Mouse (Mus musculus): Measurements from ENCODE around the gene Hist1h3g.
A peak's percentile ranks its signal among the peaks of the same experiment; 100 is the strongest.
"Not testable (repeated sequence)": the region's sequence is repeated elsewhere in the genome, so short reads cannot be mapped to it uniquely, and the experiment has no call there.

The Hist1h3g gene

GRCm38 (mm10) chr13:23534368-23535131, 672 bp upstream of the Hist1h3g start:
- DNase-seq (ENCODE audit: low spot score in 2 of 2), result peak; percentile 55 to 60

DNA sequence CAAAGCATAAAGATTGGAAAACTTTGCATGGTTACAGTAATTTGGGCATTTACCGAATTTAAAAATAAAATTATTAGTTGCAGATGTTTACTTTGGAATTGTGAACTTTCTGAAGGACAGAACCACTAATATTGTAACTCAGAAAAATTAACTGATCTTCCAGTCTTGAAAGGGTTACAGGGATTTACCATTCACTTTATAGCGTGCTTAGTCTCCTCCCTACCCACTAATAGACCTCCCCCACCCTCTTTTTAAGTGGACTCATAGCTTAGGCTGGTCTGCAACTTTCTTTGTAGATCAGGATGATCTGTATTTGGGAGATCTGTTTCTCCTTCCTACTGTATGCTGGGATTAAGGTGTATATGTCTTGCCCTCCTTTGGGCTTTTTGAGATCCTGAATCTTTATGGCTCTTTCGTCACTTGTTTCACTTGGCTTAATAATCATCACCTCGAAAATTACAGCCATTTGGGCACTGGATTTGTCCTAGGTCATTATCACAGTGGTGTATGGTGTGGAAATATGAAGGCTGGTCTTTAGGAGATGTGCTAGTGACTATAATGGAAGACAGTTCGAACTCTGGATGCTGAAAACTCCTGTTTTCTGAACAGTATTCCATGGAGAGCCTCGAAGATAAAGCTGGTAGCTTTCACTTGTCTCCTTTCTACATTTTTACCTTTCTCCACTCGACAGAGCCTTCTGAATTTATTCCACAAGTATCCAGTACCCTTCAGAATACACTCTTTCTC, 1.0 kb downstream of the Hist1h3g start:
- DNase-seq (ENCODE audit: low spot score in 2 of 2), result no peak

DNA sequence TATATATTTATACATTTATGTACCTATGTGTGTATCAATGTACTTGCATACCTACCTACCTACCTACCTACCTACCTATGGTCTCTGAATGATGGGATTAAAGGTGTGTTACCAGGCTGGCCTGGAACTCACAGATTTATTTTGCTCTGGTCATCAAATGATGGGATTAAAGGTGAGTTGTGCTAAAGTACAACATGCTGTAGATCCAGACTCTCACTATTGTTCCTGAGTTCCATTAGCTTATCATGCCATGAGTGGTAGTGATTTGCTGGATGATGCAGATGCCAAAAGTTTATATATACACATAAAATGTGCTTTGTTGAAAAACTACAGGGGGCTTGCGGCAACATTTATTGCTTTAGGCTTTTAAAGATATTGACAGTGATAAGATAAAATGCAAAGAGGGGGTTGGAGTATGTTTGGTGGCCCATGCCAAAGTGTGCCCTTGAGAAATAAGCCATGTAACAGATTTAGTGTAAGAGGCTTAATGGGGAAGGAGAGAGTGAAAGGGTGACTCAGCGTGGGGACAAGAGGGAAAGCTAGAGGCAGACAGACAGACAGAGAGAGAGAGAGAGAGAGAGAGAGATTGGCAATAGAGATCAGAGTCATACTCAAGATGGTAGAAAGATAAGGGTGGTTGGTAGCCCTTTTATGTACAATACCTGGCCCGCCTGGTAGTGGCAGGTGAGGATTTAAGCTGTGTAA, 1.9 kb downstream of the Hist1h3g start:
- no peak for DNase-seq (ENCODE audit: low spot score in 2 of 2)

DNA sequence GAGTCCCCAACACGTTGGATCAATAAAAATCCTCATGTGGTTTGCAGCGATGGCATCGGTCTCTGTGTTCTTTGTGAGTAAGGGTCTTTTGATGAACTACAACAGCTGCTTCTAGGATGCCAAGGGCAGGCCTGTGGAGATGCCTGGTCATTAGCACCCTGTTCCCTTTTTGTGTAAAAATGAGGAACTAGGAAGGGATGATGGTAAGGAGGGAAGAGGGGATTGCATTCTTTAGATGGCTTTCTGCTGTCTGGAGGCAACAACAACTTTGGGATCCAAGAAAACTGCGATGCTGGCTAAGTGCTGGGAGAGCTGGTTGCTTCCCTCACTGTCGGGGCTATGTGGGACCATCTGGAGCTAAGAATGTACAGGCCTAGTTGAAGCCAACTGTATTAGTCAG, 3.0 kb downstream of the Hist1h3g start:
- no peak for DNase-seq (ENCODE audit: low spot score in 2 of 2)

DNA sequence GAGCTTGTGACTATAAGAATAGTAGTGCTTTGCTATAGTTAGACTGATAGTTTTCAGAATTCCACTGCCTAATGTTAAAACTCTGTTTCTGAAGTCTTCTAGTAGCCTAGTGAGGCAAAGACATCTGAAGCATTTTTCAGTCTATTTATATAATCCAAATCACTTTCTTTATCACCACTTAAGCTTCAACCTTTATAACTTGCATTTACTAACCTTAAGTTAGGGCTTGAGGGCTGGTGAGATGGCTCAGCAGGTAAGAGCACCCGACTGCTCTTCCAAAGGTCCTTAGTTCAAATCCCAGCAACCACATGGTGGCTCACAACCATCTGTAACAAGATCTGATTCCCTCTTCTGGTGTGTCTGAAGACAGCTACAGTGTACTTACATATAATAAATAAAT, 4.6 kb downstream of the Hist1h3g start:
- not testable (repeated sequence) for DNase-seq (ENCODE audit: low spot score in 2 of 2)

DNA sequence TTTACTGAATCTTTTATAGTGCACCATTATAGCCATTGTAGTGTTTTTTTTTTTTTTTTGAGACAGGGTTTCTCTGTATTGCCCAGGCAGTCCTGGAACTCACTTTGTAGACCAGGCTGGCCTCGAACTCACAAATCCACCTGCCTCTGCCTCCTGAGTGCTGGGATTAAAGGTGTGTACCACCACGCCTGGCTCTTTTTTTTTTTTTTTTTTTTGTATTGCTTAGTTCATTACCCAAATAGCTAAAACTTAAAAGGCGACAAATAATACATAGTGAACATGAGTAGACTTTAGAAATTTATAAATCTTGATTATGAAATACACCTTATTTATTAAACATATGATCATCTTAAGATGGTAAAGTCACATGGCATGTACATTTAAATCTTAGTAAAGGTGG, 6.3 kb downstream of the Hist1h3g start:
- no peak for DNase-seq (ENCODE audit: low spot score in 2 of 2)

GRCm38 (mm10) chr13:23542225-23542980, 7.2 kb downstream of the Hist1h3g start:
- DNase-seq (ENCODE audit: low spot score in 2 of 2), result peak in 1 of 2 experiments; percentile 54

- peak; percentile 78 to 87 for DNase-seq (ENCODE audit: low spot score in 2 of 2)
Measured at GRCm38 (mm10) chr13:23542999-23543607, 7.9 kb downstream of the Hist1h3g start, which contains the start of gene Hist1h2bh. Hist1h2bh (minus strand) TSS chr13:23543392.

- peak; percentile 81 to 87 for DNase-seq (ENCODE audit: low spot score in 2 of 2)
Measured at GRCm38 (mm10) chr13:23543965-23544786, 9.0 kb downstream of the Hist1h3g start, which contains the start of gene Hist1h3f. Hist1h3f (plus strand) TSS chr13:23544052.

GRCm38 (mm10) chr13:23544787-23545120, 9.5 kb downstream of the Hist1h3g start:
- peak in 1 of 2 experiments; percentile 63 for DNase-seq (ENCODE audit: low spot score in 2 of 2)

GRCm38 (mm10) chr13:23546694-23547093, 11.5 kb downstream of the Hist1h3g start:
- peak in 1 of 2 experiments; percentile 17 for DNase-seq (ENCODE audit: low spot score in 2 of 2)

- DNase-seq (ENCODE audit: low spot score in 2 of 2), result peak; percentile 23 to 36
Measured at GRCm38 (mm10) chr13:23550761-23551145, 15.5 kb downstream of the Hist1h3g start.

GRCm38 (mm10) chr13:23551146-23551834, 16.1 kb downstream of the Hist1h3g start, which contains the start of gene Hist1h4f:
Hist1h4f (minus strand) TSS chr13:23551648.
- DNase-seq (ENCODE audit: low spot score in 2 of 2), result peak; percentile 92 to 97

DNA sequence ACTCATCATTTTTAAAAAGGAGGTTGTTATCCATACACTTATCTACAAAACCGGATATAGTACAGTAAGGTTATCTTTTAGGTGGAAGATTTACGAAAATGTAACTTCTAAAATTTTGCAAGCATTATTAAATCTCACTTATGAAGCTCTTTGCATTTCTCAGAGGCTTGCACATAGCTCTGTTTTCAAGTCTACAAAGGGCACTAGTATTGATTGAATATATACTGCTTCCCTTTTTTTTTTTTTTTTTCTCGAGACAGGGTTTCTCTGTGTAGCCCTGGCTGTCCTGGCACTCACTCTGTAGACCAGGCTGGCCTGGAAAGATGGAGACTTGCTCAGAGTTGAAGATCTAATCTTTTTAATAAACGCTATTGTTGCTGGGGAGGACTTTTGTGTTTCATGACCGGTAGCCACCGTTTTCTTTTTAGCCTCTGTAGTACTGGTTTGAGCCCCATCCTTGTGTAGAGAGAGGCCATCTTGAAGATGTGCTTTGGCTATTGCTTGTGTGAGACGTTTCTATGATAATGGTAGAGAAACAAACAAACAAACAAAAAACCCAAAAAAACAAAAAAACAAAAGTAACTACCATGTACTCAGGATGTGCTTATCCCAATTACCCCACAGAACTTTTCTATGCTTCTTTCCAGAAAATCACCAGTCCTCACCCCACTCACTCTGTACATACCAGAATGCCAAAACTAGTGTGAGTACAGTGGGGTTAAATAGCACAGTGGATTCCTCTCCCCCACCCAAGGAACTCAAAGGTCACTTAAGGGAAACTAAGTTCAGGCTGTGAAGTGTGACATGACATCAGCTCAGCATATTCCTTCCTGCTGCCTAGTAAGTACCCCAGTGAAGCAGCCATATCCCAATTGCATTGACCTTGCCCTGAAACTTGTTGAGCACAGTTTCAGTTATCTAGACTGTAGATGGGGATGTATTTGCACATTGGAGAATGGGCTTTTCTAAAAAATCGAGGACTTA, 17.0 kb downstream of the Hist1h3g start:
- peak; percentile 36 to 53 for DNase-seq (ENCODE audit: low spot score in 2 of 2)

- no peak for DNase-seq (ENCODE audit: low spot score in 2 of 2)
Measured at GRCm38 (mm10) chr13:23552962-23553361, 17.7 kb downstream of the Hist1h3g start, which contains the start of gene Hist1h1d. Hist1h1d (plus strand) TSS chr13:23553262.

DNA sequence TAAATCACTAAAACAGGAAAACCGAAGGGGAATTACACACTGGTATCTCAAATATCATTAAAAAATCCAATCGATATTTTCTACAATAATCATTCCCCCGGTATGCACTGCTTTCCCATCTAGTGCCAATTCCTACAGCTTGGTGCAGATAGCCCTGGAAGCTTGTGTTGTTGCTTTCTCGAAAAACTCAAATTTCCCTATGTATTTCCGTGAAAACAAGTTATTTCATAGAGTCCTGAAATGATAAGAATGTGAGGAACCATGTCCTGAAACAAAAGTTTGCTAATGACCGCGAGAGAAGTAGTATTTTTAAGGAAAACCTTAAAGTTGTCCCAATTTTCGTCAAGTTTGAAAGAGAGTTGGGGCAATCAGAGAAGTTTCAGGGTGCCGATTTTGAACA, 19.2 kb downstream of the Hist1h3g start:
- no peak for DNase-seq (ENCODE audit: low spot score in 2 of 2)

- peak; percentile 93 to 96 for DNase-seq (ENCODE audit: low spot score in 2 of 2)
Measured at GRCm38 (mm10) chr13:23554925-23555838, 20.0 kb downstream of the Hist1h3g start.
